Mouse (Mus musculus): ENCODE measurements around the gene Isg20.

The Isg20 gene

DNA sequence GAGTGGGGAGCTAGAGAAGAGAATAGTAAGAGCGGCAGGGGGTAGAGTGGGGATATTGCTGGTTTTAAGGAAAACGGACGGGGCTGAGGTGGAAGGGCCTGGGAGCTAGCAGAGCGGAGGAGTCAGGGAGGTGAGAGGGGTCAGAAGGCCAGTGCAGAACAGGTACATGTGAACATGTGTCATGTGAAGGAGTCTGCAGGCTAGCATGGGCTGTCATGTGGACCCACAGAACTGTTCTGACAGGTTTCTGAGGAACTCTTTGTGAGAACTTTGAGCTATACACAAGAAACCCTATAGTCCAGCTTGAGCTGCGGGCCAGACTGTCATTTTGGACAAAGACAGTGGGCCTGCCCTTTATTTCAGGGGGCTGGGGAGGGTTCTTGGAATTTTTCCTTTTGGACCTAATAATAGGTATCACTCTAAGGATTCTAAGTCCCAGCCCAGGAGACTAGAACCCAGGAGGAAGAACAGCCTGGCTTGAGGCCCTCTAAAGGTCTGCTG, at the start of gene Isg20:
Isg20 (plus strand) TSS at position 451 of the 501 bp plus-strand sequence.
- DNase-seq (ENCODE audit: low spot score in 2 of 2) = no peak

DNA sequence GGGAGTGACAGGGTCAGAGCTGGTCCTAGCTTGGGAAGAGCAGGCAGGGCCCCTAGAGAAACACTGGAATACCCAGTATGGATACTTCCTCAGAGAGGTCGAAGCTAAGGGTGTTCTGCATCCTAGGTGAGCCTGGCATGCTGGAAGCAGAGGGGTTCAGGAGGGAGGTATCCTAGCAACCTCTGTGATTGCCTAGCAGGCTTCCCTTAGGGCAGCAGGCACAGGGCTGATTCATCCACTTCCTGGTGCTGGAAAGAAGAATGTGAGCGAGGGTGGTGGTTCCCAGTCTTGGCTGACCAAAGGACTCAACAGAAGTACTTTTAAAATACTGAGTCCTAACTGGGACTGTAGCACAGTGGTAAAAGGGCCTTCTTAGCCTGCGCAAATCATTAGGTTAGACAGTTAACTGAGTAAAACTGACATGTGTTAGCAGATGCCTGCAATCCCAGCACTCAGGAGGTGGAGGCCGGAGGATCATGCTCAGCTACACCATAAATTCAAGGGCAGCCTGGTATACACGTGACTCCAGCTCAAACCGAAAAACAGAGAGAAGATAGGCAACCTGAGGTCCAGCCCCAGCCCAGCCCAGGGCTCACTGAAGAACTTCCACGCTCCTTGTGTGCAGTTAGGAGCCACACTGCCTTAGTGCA, 49.3 kb upstream of the Isg20 start:
- no peak for DNase-seq (ENCODE audit: low spot score in 2 of 2)

DNA sequence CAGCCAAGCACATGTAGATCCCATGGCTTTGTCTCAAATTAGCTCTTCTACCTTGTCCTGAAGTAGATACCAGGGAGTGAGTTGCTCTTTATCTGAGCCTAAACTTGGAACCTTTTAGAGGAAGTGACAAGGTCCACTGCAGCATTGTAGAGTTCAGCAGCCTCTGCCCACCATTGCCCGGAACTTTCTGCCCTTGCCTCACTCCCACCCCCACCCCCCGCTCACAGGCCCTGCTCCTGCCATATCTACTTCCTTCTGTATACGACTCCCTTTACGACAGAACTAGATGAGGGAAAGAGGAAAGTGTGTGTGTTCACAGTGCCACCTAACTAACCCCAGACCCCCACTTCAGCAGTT, 48.8 kb upstream of the Isg20 start:
- DNase-seq (ENCODE audit: low spot score in 2 of 2) = no peak

DNA sequence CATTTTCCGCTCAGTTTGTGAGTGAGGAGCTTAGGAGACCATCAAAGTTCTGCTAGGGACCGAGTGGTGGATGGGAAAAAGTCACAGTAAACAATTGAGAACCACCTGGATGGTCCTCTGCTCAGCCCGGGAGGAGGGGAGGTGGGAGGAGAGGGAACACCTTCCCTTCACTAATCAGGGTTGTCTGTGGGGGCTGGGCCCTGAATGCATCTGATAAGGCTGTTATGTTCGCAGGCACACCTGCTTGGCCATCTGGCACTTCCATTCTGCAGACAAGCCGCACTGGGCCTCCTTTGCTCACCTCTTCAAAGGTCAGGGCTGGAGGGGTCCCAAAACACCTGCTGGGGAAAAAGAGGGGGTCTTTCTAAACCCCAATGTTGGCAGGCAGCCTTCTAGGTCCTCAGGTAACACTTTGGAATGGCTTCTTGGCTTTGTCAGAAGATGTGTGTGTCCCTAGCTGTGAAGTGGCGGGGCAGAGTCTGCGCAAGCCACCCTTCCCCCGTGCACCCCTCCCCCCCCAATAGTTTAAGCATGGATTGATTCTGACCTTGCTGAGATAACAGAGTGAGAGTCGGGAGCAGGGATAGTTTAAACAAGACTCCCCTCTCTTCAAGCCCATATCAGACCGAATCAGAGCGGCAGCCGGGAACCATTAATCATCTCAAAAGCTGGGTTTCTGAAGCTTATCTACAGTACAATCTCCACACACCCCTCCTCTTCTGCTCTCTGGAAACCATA, 47.8 kb upstream of the Isg20 start:
- DNase-seq (ENCODE audit: low spot score in 2 of 2) = no peak

DNA sequence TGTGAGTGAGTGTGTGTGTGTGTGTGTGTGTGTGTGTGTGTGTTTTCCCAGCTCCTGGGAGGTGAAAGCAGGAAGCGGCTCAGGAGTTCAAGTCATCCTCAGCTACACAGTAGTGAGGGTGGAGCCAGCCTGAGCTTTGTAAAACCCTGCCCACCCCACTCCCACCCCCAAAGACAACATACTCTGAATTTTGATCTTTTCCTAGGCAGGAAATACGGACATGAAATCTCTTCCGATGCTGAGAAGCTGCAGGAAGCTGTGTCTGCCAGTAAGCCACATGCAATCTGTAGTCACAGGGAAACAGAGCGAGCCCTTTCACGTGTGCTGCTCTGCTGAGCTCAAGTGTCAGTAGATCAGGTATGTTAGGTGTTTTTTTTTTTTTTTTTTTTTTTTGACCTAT, 44.5 kb upstream of the Isg20 start:
- DNase-seq (ENCODE audit: low spot score in 2 of 2) = no peak

DNA sequence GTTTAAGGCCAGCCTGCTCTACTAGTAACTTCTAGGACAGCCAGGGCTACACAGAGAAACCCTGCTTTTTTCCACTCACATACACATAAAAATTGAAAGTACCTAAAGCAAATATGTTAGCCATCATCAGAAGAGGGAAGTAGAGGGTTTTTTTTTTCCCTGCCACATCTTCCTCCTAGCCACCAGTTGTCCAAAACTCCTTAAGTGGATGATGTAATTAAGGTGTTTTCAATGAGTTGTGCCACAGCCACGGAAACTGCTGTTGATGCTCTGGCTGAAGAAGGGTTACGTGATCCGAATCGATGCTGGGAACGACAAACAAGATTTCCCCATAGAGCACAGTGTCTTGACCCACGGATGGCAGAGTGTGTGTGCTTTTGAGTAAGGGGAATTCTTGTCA, 40.9 kb upstream of the Isg20 start:
- DNase-seq (ENCODE audit: low spot score in 2 of 2) = no peak

DNA sequence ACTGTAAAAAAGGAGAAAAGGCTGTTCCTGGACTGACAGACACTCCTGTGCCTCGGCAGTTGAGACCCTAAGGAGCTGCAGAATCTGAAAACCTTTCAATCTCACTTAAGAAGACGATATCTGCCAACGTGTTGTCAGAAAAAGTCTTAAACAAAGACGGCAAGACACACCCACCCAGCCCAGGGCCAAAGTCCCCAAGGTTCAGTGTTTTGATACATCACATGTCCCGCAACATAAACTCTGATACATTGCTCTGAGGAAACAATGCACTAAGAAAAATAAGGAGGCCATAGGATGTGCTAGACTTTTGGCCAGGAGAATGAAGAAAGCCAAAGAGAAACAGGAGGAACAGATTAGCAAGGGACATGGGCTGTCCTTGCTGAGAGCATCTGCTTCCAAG, 40.4 kb upstream of the Isg20 start:
- DNase-seq (ENCODE audit: low spot score in 2 of 2) = no peak

DNA sequence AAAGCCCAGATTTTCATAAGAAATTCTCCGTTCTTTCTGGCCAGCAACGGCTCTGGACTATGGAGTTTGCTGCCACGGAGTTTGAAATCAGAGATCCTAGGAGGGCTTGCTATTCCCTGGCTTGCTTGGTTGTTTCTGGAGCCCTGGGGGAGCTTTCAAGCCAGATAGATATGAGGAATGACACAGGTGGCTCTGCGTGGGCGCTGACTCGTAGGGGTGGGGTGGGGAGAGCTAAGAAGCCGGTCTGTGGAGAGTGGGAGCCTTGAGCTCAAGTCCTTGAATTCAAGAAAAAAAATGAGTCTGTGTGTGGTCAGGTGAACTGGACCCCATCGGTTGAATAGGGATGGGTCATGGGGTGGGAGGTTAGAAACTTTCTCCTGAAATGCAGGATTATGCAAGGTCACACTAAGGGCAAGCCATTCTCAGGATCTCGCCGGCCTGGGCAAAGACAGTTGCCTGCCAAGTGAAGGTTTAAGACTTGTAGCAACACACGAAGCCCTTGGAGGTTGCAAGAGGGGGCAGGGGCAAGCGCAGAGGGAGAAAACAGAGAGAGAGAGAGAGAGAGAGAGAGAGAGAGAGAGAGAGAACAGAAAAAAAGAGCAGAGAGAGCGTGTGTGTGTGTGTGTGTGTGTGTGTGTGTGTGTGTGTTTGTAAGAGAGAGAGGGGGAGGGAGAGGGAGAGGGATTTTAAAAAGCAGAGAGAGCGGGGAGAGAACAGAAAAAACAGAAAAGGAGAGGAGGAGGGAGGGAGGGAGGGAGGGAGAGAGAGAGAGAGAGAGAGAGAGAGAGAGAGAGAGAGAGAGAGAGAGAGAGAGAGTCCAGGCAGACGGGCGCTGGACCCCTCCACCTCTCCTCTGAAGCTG, 31.4 kb upstream of the Isg20 start:
- peak in 1 of 2 experiments; percentile 55 for DNase-seq (ENCODE audit: low spot score in 2 of 2)

DNA sequence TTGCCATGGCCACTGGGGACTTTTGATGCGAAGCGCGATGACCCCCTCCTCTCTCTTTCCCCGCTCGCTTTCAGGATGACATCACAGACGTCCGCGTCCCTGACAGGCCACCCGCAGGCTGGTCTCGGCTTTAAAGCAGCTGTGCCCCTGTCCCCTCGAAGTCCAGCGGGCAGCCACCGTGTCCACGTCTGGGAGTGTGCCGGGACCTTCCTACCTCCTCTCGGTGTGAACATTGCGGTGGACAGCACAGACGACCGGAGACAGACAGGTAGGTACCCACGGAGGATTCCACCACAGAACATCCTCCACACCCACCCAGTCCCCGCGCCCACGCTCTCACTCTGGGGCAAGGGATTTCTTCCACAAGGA, 30.8 kb upstream of the Isg20 start:
- DNase-seq (ENCODE audit: low spot score in 2 of 2) = peak; percentile 88 to 92

DNA sequence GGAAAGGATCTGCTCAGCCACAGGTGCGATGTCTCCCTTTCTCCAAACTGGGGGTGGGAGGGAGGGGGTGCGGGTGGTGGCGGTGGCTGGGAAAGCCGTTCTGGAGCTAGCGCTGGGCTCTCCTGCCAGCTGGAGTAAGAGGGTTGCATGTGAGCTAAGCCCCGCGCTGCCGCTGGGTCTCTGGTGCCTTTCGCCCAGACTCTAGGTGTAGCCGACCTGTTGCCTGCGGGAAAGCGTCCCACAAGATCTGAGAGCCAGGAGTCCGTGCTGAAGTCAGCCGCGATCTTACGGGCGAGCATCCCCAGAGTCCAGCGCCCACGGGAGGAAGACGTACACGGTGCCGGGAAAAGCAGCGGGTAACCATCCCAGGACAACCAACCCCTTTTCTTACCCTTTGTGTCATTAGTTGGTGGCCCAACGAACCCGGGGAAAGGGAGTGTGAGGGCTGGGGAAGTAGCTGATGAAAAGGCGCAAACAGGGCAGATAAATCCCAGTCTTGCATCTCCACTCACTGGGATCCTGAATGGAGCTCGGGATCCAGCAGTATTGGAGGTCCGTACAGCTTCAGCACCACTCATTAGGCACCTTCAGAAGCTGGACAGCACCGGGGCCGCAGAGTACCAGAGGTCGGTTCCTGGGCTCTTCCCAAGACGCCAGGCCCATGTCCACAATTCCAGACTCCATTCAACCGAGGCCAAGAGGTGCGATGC, 30.1 kb upstream of the Isg20 start:
- DNase-seq (ENCODE audit: low spot score in 2 of 2) = no peak

DNA sequence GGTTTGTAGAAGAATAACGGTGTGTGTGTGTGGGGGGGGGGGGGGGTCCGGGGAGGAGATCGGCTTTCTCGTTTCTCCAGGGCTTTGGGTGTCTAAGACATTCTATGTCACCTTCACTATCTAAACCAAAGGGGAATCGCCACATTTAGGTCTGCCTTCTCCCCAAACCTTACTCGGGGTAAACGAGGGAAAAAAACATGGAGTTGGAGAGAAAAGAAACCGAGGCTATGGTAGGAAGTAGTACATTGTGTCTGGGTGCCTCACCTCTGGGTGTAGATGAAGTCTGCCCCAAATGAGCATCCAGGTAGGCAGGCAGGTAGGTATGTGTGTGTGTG, 29.5 kb upstream of the Isg20 start:
- DNase-seq (ENCODE audit: low spot score in 2 of 2) = no peak

DNA sequence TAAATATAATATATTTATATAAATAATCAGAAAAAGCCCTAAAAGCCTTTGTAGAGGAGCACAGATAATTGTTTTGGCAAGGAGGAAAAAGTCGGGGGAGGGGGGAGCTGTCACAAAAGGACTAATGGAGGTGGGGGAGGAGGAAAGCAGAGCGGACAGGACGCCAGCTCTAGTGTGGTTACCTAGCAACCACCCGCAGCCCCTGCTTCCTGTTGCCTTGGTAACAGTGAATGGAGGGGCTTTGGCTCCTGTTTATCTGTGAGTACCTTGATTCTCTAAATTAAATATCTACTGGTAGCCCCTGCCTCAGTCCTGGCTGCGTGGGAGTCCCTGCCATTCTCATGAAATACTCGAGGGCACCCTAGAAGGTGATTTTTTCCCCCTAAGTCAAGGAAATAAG, 29.1 kb upstream of the Isg20 start:
- peak; percentile 82 to 91 for DNase-seq (ENCODE audit: low spot score in 2 of 2)

DNA sequence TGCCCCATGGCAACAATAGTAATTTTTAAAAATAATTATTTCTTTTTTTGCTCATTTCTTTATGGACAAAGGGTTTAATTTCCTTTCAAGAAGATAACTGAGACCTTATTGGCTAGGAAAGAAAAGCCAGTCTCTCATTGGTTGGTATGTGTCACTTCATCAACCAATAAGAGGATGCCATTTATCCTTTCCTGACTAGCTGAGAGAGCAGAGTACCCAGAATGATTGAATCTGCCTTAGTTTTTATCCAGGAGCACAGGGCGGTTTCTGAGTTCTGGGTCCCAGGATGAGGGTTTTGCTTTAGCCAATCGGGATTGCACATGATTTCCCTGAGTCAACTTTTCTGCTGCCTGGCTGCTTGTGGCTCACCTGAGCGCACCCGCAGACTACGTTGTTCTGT, 27.8 kb upstream of the Isg20 start:
- DNase-seq (ENCODE audit: low spot score in 2 of 2) = no peak

DNA sequence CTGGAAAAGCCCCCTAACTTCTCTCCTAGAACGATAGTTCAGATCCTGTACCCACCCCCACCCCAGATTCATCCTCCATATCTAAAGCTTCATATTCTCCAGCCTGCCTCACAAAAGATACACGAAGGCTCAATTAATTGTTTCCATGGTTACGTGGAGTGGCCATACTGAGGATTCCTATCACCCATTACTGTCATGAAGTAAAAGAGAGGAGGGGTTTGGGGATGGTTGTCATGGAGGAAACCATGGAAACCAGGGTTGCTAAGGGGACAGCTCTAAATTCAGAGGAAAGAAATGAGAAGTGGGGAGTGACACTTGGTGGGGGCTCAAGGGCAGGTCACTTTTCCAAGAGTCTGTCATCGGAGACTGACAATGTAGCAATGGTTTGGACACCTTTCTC, 26.7 kb upstream of the Isg20 start:
- no peak for DNase-seq (ENCODE audit: low spot score in 2 of 2)

DNA sequence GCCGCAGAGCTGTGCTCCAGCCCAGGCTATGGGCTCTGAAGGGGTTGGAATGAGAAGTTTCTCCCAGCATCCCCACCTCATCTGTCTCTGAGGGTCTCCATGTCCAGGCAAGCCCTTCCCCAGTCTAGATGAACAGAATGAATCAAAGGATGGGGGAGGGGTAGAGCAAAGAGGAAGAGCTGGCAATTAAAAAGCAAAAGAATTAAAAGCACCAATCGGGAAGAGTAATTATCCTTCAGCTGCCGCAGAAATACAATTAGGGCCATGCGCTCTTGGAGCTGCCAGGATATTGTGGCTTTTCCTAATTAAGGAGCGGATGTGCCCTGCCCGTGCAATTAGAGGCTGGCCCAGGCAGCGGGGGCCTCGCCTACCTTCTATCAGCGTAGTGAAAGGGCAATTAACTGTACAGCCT, 25.8 kb upstream of the Isg20 start:
- no peak for DNase-seq (ENCODE audit: low spot score in 2 of 2)

DNA sequence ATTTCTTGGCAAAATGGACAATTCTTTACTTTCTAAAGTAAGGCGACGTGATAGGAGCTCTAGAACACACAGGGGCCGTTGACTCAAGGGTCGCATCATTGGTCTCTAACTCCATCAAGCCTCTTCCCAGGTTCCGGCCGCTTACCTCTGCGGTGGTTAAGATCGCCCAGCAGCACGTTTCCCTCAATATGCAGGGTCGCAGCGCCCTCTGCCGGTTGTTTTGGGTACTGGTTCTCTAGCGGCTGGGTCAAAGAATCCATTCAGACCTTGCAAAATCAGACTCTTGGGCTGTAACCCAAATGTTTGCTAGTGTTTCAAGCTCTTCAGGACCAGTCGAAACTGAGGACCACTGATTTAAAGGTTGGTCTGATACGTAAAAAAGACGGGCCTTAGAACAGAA, 22.6 kb upstream of the Isg20 start:
- DNase-seq (ENCODE audit: low spot score in 2 of 2) = peak; percentile 86 to 92

DNA sequence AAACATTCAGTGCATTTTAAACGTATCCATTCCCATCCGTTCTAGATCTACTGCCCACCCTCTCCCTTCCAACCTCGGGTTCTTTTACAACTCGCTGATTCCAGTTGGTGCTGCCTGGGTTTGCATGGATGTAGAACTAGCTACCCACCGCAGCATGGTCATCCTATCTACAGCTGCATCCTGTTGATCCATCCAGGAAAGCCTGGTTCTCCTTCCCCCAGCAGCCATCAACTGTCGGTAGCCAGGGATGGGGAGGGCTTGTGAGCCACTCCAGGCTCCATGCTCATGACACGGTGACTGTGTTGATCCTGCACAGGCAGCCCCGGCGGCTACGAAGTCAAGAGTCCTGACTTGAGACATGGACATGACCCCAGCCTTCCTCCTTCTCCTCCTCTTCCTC, 19.3 kb upstream of the Isg20 start:
- no peak for DNase-seq (ENCODE audit: low spot score in 2 of 2)

DNA sequence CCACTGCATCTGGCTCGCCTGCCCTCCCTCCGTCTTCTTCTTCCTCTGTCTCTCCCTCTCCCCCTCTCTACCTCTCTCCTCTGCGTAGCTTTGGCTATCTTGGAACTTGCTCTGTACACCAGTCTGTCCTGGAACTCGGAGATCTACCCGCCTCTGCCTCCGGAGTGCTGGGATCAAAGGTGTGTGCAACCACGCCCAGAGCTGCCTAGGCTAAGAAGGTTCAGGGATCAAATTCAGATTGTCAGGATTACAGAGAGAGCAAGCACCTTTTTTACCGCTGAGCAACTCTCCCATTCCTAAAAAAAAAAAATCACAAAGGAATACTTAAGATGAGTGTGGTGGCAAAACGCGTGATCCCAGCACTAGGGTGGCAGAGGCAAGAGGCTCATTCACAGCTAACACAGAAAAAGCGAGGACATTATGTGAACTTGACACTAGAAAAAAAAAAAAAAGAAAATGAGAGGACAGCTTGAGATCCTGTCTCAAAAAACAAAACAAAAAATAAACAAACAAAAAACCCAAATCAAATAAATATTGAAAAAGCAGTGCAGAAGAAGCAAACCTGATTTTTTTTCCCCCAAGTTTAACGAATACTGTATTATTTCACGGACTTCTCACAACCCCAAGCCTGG, 18.1 kb upstream of the Isg20 start:
- DNase-seq (ENCODE audit: low spot score in 2 of 2) = peak; percentile 20 to 26

DNA sequence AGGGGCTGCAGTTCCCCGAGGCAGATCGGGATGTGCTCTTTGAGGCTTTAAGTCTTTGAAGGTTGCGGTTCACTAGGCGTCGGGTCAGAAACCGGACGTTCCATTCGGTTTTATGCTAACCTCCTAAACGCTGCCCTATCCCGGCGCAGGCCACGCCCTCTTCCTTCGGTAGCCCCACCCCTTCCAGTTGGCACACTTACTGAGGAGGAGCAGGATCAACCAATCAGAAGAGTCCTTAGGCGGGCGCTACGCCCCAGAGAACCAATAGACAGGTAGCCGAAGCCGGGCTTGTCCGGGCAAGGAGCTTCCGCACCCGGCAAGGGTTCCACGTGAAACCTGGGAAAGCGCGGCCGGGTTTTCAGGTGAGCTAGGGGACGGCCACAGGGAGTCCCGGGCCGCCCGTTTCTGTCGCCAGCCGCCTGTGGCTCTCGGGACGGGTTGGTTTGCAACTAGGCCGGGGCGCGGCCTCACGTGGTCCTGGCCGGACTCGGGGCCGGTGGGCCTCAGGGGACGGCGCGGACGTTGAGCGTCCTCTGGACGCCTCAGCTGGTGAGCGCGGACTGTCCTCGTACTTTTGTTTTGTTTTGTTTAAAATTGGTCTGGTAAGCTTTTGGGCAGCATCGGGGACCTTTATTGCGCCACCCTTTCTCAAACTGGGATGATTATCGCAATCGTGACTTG, 17.4 kb upstream of the Isg20 start, which contains the start of gene Aen:
Aen (plus strand) TSS at position 202 of the 681 bp plus-strand sequence.
- peak; percentile 98 to 99 for DNase-seq (ENCODE audit: low spot score in 2 of 2)

DNA sequence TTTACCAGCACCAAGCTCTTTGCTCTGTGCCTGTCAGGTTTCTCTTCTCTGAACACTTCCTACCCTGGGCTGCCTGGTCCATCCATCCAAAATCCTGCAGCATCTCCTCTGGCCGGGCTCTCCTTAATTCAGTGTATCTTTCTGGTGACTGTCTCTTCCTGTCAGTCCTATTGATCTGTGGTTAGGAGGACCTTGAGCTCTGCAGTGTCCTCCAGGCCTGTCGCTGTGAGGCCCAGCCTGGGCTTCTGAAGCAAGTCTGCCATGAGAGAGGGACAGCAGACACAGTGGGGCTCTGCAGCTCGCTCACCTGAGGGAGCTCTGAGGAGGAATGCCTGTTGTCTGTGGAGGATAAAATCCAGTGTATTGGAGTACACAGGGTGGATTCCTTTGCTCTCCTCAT, 15.7 kb upstream of the Isg20 start:
- peak in 1 of 2 experiments; percentile 19 for DNase-seq (ENCODE audit: low spot score in 2 of 2)

All from right cerebral cortex, postnatal 10 days (tissue).